8 mouse cellular contexts compared by ENCODE assay signal in genomic region chr19:41484361-41484760, GRCm38 (mm10). TPM values are rescaled to one million over a fixed set of nuclear protein-coding genes. Genes with fewer than 3 reads are reported as not detected.
DNase-seq lines count a peak whose midpoint lies in the region; ATAC-seq and TF ChIP-seq lines count a peak whose summit lies in the region.

No protein-coding gene starts in this region.

- no peak overlapping the region for H3K27ac ChIP-seq in kidney, embryonic 15.5 days
- H3K27ac ChIP-seq in embryonic facial prominence, embryonic 11.5 days (replicated peaks; ENCODE audit: low read depth, low read length), result no peak overlapping the region
- H3K27ac ChIP-seq in hindbrain, postnatal 0 days, result no peak overlapping the region
- no peak overlapping the region for H3K27ac ChIP-seq in midbrain, embryonic 15.5 days

- no peak for ATAC-seq in kidney, embryonic 15.5 days (replicated peaks; ENCODE audit: low FRiP score)
- no peak for ATAC-seq in embryonic facial prominence, embryonic 11.5 days (replicated peaks; ENCODE audit: insufficient number of reproducible peaks, low FRiP score, low TSS enrichment, low read depth)
- ATAC-seq in hindbrain, postnatal 0 days, result no peak
- ATAC-seq in midbrain, embryonic 15.5 days (replicated peaks), result no peak

- peak overlapping the region; percentile 86 for H3K4me2 ChIP-seq in kidney, embryonic 15.5 days
- peak overlapping the region; percentile 40 for H3K4me2 ChIP-seq in embryonic facial prominence, embryonic 11.5 days (ENCODE audit: low read depth, low read length)
- peak overlapping the region; percentile 63 for H3K4me2 ChIP-seq in hindbrain, postnatal 0 days (ENCODE audit: low read depth, low read length)
- peak overlapping the region; percentile 74 for H3K4me2 ChIP-seq in midbrain, embryonic 15.5 days

- no peak overlapping the region for H3K9ac ChIP-seq in kidney, embryonic 15.5 days
- H3K9ac ChIP-seq in embryonic facial prominence, embryonic 11.5 days (replicated peaks; ENCODE audit: low read length), result no peak overlapping the region; the same call in 1 of the 2 replicates
- no peak overlapping the region; the same call in 1 of the 2 replicates for H3K9ac ChIP-seq in hindbrain, postnatal 0 days (replicated peaks; ENCODE audit: low read length)
- peak overlapping the region; percentile 14; the same call in 1 of the 2 replicates for H3K9ac ChIP-seq in midbrain, embryonic 15.5 days

- peaks cover 21% of the 10 kb centered on the region for H3K4me1 ChIP-seq in kidney, embryonic 15.5 days
- H3K4me1 ChIP-seq in embryonic facial prominence, embryonic 11.5 days (ENCODE audit: control insufficient read depth, insufficient read depth, low read length), result no peaks in the 10 kb centered on the region; the same call in 1 of the 2 replicates
- 0 out of 2 replicates have a peak, but pooled peaks cover 3% of the 10 kb centered on the region for H3K4me1 ChIP-seq in hindbrain, postnatal 0 days (ENCODE audit: insufficient read depth, low read length)
- H3K4me1 ChIP-seq in midbrain, embryonic 15.5 days, result peaks cover 39% of the 10 kb centered on the region

- WGBS in kidney, embryonic 15.5 days, result 21% methylated on average over 5 of the region's 5 CpGs
- 18% methylated on average over 5 of the region's 5 CpGs for WGBS in embryonic facial prominence, embryonic 11.5 days
- WGBS in hindbrain, postnatal 0 days, result 10% methylated on average over 5 of the region's 5 CpGs
- 12% methylated on average over 5 of the region's 5 CpGs for WGBS in midbrain, embryonic 15.5 days

- no peaks in the 10 kb centered on the region for H3K36me3 ChIP-seq in kidney, embryonic 15.5 days
- H3K36me3 ChIP-seq in embryonic facial prominence, embryonic 11.5 days (replicated peaks; ENCODE audit: control insufficient read depth, insufficient read depth, low read depth, low read length), result no peaks in the 10 kb centered on the region
- no peaks in the 10 kb centered on the region for H3K36me3 ChIP-seq in hindbrain, postnatal 0 days (ENCODE audit: insufficient read depth, low read length)
- H3K36me3 ChIP-seq in midbrain, embryonic 15.5 days (replicated peaks), result no peaks in the 10 kb centered on the region

- intact Hi-C loops in left cerebral cortex, postnatal 10 days (cut with DNase I), result loop anchor here (5.0 kb wide), 1 partner anchor 167 kb away; no protein-coding TSS in a partner anchor

- H3K4me3 ChIP-seq in kidney, embryonic 15.5 days (replicated peaks), result peak overlapping the region; percentile 29
- peak overlapping the region; percentile 15; the same call in 1 of the 2 replicates for H3K4me3 ChIP-seq in embryonic facial prominence, embryonic 11.5 days (ENCODE audit: low read depth, low read length)
- H3K4me3 ChIP-seq in hindbrain, postnatal 0 days (ENCODE audit: low read length), result peak overlapping the region; percentile 92
- H3K4me3 ChIP-seq in midbrain, embryonic 15.5 days, result peak overlapping the region; percentile 95

- no peak for DNase-seq in kidney, postnatal 4 days
- no peak for DNase-seq in embryonic facial prominence, embryonic 11.5 days (ENCODE audit: low spot score)
- no peak for DNase-seq in hindbrain, postnatal 0 days (ENCODE audit: low spot score)
- DNase-seq in left cerebral cortex, adult 11 months (ENCODE audit: low spot score), result no peak
- no peak for DNase-seq in right cerebral cortex, postnatal 10 days (ENCODE audit: low spot score in 2 of 2)
- no peak for DNase-seq in left cerebral cortex, postnatal 10 days (ENCODE audit: extremely low spot score in 1 of 2, low spot score in 2 of 2)

- no peaks in the 10 kb centered on the region; the same call in 1 of the 2 replicates for H3K27me3 ChIP-seq in kidney, embryonic 15.5 days
- no peaks in the 10 kb centered on the region for H3K27me3 ChIP-seq in embryonic facial prominence, embryonic 11.5 days (ENCODE audit: control insufficient read depth, insufficient read depth, low read length)
- no peaks in the 10 kb centered on the region for H3K27me3 ChIP-seq in hindbrain, postnatal 0 days (ENCODE audit: insufficient read depth, low read length)
- H3K27me3 ChIP-seq in midbrain, embryonic 15.5 days (replicated peaks), result no peaks in the 10 kb centered on the region

- no peak for TF ChIP-seq CTCF in hindbrain, postnatal 0 days (IDR thresholded peaks at IDR 0.05; ENCODE audit: low read depth)

- no peaks in the 10 kb centered on the region for H3K9me3 ChIP-seq in kidney, embryonic 15.5 days (replicated peaks)
- H3K9me3 ChIP-seq in embryonic facial prominence, embryonic 11.5 days (replicated peaks; ENCODE audit: control insufficient read depth, low read length), result no peaks in the 10 kb centered on the region
- no peaks in the 10 kb centered on the region for H3K9me3 ChIP-seq in hindbrain, postnatal 0 days (ENCODE audit: low read length)
- H3K9me3 ChIP-seq in midbrain, embryonic 15.5 days, result no peaks in the 10 kb centered on the region

RNA-seq across cellular contexts. Expression of gene Lcor, which starts 1.9 kb away (rescaled TPM):
- 16.3 and 17.0 TPM in 2 replicates for polyA plus RNA-seq in kidney, embryonic 15.5 days (2015; fragmentation: Nextera tagmentation; extraction: Ambion mirVana)
- 14.8 and 15.4 TPM in 2 replicates for polyA plus RNA-seq in embryonic facial prominence, embryonic 11.5 days (2014; fragmentation: Nextera tagmentation; extraction: Ambion mirVana)
- 12.3 and 13.1 TPM in 2 replicates for total RNA-seq in hindbrain, postnatal 0 days (2014; rRNA removed)
- polyA plus RNA-seq in hindbrain, postnatal 0 days (2015; fragmentation: Nextera tagmentation; extraction: Ambion mirVana), result 11.7 and 12.3 TPM in 2 replicates
- 19.6 and 23.5 TPM in 2 replicates for polyA plus RNA-seq in midbrain, embryonic 15.5 days (2015; fragmentation: Nextera tagmentation; extraction: Ambion mirVana)
- total RNA-seq in left cerebral cortex, postnatal 10 days (2021), result 10 to 100 TPM; 17.3 to 18.7 TPM

Comparison
In these comparisons a context has a peak if more than half of its experiments do, and no peak if none do; other contexts are left out.
1. H3K4me3 ChIP-seq: peak in every context shown above with its lines; median percentile 95 in midbrain, embryonic 15.5 days; 92 in hindbrain, postnatal 0 days; 29 in kidney, embryonic 15.5 days; 15 in embryonic facial prominence, embryonic 11.5 days.